Mouse (Mus musculus) megakaryocyte-erythroid progenitor cell, adult 5 weeks (primary cell): ENCODE measurements around the gene Armc12. TPM values are rescaled to one million over a fixed set of nuclear protein-coding genes. Genes with fewer than 3 reads are reported as not detected.

Experiments used
- polyA plus RNA-seq: library from polyadenylated mRNA; stranded (reverse); fragments of >175 nt; gene quantifications from 2 replicates; pipeline ENCODE4 v1.2.3, GENCODE M21; 2012

Armc12 gene
- not detected in 2 replicates for polyA plus RNA-seq

DNA sequence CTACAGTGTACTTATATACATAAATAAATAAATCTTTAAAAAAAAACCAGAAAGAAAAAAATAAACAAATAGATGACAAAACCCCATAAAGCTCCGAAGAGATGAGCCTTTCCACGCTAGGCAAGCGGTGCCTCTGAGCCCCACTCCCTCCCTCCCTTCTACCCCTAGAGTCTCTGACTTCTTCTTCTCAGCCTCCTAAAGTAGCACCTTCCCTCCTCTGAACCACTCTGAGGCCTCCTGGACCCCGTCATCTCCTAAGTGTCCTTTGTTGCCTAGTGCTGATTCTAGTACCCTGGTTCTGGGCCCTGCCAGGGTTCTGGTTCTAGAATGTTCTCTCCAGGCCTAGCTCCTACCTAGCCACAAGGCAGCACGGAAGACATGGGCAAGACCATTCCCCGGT is at the start of gene Armc12:
Gene Armc12 (plus strand): TSS at position 301 of the 400 bp plus-strand sequence.

DNA sequence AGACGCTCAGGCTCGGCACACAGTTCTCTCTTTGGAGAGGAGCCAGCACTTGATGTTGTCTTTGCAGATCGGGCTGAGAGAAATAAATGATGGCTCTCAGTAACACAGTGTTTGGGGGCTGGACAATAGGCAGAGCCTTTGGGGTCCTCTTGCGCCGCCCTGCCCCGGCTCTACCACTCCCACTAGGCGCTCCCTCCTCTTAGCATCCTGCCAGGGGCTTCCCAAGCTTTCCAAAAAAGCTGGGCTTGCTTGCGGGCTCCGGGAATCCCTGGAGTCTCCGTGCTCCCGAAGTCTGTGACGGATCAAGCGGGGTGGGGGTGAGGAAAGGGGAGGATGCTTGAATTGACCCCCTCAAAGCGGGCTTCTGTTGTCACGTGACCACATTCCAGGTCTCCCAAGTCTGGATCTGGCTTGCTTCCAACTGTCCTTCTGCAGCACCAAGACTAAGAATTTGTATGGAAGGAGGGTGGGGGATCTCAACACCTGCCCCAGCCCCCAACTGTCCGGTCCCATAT is 13.1 kb upstream of the Armc12 start, which contains the start of gene Fkbp5:
Gene Fkbp5 (minus strand): TSS at position 87 of the 515 bp plus-strand sequence.

DNA sequence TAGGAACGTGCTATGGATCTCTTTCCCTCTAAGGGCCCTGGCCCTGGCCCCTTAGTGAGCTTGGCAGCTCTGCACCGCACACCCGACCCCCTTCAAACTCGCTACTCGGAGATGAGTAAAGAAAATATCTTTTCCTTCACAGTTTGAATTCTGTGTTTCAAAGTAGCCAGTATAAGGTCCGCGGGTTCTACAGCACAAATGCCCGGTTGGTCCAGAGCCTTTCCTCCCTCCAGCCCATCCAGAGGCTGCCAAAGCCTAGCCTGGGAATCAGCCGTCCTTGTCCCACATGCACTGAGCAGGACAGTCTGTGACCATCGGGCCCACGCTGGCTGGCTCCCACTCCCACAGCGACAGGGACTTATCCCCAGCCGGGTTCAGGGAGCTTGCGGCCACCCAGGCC is 18.5 kb downstream of the Armc12 start, which contains the start of gene Clpsl2:
Gene Clpsl2 (plus strand): TSS at position 301 of the 400 bp plus-strand sequence.

DNA sequence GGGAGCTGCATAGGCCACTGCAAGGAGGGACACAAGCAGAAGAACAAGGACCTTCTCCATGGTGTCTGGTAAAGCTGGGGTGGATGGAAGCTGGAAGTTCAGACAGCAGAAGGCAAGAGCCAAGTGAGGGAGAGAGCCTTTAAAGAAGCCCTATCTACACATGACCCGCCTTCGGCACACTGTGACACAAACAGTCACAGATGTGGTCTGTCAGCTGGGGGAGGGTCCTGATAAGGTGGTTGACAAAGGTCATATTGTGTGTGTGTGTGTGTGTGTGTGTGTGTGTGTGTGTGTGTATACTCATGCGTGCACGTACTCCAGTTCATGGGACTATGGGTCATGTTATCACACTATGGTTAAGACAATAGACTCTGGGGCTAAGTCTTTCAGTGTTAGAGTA is 30.0 kb downstream of the Armc12 start, which contains the start of gene Clps:
Gene Clps (minus strand): TSS at position 169 of the 400 bp plus-strand sequence.

DNA sequence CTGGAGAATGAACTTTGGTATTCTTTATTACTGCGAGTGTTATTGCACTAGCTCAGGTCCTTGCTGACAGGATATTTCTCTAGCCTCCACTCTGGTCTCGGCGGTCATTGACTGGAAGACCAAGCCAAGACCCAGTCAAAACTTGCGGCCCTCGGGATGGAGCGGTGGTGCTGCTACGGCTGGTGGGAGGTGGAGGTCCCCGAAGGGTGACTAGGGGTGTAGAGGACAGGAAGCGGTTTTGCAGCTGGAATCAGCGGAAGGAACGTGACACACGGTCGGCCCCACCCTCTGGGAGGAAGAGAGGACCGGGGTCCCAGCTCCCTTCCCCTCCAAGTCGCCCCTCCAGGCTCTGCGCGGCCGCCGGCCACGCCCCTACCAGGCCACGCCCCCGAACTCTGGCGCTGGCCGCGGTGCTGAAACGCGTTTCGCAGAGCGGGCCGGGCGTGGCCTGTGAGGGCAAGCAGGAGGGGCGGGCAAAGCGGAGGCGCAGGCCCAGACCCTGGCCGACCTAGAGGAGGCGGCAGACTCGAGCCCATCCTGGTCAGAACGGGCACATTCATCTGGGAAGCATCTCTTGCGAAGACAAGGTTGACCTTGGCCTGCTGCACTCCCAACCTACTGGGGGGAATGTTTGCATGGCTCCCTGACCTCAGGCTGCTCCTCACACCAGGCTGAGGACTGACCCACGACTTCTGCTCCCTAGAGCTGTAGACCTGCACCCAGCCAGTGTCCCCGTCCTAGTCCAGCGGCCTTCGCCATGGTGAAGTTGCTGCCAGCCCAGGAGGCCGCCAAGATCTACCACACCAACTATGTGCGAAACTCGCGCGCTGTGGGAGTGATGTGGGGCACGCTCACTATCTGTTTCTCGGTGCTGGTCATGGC is 44.9 kb downstream of the Armc12 start, which contains the start of gene Lhfpl5:
Gene Lhfpl5 (plus strand): TSS at position 398 of the 882 bp plus-strand sequence.

Other genes with a start within 250 kb of the Armc12 start
- gene Fance, start 217.3 kb upstream of the Armc12 start, polyA plus RNA-seq: 51.2 and 69.4 TPM in 2 replicates
- 8,332 and 8,634 TPM in 2 replicates for gene Rpl10a, start 202.3 kb upstream of the Armc12 start, polyA plus RNA-seq
- 1.3 and 1.9 TPM in 2 replicates for gene Tead3, start 180.0 kb upstream of the Armc12 start, polyA plus RNA-seq
- 0.29 and 0.40 TPM in 2 replicates for gene Tulp1, start 165.6 kb upstream of the Armc12 start, polyA plus RNA-seq
- 70.8 and 85.6 TPM in 2 replicates for gene Fkbp5, start 13.3 kb upstream of the Armc12 start, polyA plus RNA-seq
- gene Clpsl2, start 18.6 kb downstream of the Armc12 start, polyA plus RNA-seq: not detected in 2 replicates
- gene Clps, start 30.0 kb downstream of the Armc12 start, polyA plus RNA-seq: not detected in 2 replicates
- not detected in 2 replicates for gene Lhfpl5, start 44.8 kb downstream of the Armc12 start, polyA plus RNA-seq
- 107 and 136 TPM in 2 replicates for gene Srpk1, start 91.9 kb downstream of the Armc12 start, polyA plus RNA-seq
- gene Slc26a8, start 159.4 kb downstream of the Armc12 start, polyA plus RNA-seq: 0.68 and 1.2 TPM in 2 replicates
- gene Mapk14, start 160.5 kb downstream of the Armc12 start, polyA plus RNA-seq: 81.6 and 100 TPM in 2 replicates
- gene AC170998.1, start 195.3 kb downstream of the Armc12 start, polyA plus RNA-seq: 0.28 TPM in 1 of 2 replicates, not detected in the other
- gene Mapk13, start 238.5 kb downstream of the Armc12 start, polyA plus RNA-seq: 3.4 and 3.7 TPM in 2 replicates